Mouse (Mus musculus) cerebellum, adult 9-10 months (tissue): ENCODE results near the gene Tacr3.

Source experiments
- DNase-seq: peaks from one replicate; pipeline ENCODE4 v3.0.0; 2022

The Tacr3 gene

DNA sequence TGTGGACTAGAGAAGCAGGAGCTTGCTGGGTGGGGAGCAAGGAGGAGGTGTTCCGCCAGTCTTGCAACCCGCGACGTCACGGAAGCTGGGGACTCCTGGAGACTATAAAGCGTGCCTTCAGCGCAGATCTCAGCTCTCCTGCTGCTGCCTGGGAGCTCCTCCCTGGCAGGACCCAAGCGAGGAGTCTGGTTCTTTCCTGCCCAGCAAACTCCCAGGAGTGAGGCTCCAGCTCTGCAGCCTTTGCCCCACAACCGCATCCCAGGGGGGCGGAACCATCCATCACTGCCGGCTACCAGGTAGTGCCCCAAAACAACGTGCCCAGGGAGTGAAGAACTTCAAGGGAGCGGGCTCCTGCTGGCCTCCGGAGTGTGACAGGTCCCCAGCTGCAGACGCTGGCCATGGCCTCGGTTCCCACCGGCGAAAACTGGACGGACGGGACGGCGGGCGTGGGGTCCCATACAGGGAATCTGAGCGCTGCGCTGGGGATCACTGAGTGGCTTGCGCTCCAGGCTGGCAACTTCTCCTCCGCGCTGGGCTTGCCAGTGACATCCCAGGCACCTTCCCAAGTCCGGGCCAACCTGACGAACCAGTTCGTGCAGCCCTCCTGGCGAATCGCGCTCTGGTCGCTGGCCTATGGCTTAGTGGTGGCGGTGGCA, at the start of gene Tacr3:
Gene Tacr3 (plus strand): TSS at position 133 of the 656 bp plus-strand sequence.
- no peak for DNase-seq

DNA sequence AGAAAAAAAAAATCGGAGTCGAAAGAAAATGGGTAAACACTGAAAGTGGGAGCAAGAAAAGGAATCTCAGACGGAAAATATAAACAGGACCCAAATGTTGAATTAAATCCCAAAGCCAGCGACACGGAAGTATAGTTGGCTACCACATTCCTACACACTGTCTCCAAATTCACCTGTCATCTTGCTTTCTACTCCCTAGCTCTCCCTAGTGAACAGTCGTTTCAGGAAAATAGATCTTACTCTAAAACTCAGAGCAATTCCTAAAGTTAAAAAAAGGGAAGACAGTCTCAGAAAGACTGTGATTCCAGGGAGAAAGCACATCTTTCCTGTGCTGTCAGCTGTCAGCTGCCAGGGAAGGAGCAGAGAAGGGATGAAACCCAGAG, 324 bp upstream of the Tacr3 start:
- no peak for DNase-seq

DNA sequence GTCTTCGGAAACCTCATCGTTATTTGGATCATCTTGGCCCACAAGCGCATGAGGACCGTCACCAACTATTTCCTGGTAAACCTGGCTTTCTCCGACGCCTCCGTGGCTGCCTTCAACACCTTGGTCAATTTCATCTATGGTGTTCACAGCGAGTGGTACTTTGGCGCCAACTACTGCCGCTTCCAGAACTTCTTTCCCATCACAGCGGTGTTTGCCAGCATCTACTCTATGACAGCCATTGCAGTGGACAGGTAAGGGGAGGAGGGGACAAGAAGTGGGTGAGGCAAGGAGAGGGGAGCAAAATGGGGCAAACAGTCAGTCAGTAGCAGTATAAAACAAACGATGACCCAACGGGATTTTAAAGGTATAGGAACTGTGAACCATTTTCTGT, 719 bp downstream of the Tacr3 start:
- no peak for DNase-seq

DNA sequence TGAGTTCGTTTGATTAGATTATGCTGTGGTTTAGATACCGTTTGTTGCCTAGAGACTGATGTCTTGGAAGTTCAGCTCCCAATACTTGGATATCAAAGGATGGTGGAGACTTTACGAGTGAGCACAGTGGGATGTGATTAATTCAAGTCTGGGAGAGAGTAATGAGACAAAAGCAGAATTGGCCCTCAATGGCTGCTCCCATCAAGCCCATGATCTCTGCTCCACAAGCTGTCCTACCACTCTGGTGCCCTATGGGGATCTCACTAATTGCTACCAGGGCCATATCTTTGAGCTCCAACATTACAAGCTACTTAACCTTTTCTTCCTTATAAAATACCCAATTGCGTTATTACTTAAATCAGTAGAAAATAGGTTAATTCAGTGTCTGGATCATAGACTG, 22.5 kb downstream of the Tacr3 start:
- DNase-seq, result no peak

DNA sequence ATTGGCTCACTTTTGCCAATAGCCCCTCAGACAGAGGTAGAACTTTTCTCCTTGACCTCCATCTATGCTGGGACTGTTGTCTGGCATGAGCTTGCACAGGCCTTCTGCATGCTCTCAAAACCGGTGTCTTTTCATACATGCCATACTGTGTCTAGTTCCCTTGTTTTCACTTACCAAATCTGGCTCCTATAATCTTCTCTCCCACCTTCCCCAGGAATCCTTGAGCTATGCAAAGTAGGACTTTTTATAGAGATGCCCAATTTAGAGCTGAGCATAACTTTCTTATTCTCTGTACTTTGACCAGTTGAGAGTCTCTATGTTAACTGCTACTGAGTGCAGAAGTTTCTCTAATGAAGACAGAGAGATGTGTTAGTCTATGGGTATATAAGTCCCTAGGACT, 48.9 kb downstream of the Tacr3 start:
- DNase-seq, result no peak

DNA sequence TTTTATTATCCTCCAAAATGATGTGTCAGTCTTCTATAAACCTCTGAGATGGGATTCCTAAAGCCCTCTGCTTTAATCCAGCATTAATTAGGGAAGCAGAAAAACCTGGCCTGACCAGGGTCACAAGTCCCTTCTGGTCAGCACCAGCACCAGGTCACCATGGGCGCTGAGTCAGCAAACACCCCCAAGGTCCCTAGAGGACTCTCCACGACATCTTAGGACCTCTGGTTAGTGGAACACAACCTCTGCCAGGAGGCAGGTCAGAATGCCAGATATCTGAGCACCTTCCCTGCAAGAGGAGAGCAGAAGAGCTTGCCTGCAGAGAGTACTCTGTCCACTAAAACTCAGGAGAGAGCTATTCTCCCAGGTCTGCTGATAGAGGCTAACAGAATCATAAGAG, 67.0 kb downstream of the Tacr3 start:
- no peak for DNase-seq

DNA sequence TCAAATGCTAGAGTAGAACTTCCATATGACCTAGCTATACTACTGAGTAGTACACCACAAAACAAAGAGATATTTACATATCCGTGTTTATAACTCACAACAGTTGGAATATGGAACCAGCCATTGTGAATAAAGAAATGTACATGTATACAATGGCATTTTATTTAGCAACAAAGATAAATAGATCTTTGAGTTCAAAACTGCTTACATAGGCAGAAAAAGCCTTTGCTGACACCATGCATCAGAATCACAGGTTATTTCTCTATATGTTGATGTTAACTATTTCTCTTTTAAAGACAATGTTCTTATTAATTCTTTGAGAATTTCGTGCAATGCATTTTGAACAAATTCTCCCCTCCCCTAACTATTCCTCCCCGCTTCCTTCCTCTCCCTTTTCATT, 80.1 kb downstream of the Tacr3 start:
- no peak for DNase-seq

DNA sequence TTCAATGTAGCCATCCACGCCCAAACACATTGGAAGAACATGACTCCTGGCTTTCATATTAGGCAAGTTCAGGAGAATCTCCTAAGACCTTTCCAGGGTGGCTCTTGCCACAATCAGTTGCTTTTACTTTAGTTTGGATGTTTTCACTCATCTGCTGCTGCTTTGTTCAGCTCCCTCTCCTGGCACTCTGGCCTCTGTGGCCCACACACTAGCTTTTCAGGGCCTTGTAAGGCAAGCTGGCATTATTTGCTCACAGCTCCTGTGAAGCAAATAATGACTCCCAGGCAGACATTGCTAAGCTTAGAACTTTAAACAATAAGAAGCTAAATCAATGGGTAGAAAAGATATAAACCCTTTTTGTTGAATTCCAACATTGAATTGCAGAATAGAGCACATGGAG, 105.9 kb downstream of the Tacr3 start:
- DNase-seq, result no peak

DNA sequence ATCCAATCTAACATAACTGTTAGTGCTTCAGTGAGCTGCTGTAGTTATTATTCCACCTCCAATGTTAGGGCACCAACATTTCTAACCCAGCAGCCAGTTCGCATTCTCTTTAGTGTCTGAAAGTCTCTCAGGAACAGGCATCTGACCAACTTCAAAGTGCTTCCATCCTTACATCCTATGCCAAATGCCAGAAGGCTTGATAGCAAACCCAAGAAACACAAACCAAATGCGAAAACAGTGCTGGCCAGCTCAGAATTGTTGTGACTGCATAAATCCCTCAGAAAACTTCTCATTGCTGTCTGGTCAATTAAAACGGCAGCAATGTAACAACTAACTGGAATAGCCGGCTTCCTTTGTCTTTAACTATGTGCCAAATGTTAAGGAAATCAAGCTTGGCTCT, 106.7 kb downstream of the Tacr3 start:
- DNase-seq, result no peak

DNA sequence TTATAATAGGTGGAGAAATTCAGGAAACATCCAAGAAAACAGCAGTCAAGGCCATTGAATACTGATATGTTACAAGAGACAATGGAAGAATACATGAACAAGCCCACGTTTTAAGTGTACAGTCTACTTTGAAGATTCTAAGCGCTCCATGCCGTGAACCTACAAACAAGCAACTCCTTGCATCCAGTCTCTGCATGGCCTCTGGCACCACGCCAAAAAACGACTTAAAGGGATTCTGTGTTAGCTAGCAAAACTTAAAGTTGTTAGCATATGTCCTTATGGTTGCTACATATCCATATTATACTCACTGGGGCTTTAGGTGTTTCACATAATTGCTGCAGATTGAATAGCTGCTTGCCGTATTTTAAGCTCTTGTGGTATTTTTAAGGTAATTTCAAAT, 134.7 kb downstream of the Tacr3 start:
- no peak for DNase-seq

DNA sequence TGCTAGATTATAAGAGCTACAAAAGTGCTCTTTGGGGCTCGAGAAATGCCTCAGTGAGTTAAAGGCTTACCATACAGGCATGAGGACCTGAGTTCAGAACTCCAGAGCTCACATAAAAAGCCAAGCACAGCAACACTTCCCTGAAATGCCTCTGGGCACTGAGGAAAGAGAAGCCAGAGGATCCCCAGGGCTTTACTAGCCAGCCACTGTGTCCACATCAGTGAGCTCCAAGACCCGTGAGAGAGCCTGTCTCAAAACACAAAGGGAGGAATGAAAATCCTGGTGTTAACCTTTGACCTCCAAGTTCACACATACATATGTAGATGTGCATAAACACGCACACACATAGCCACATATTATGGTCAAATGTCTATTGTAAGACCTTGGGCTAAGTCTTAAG, 150.1 kb downstream of the Tacr3 start:
- DNase-seq, result no peak

DNA sequence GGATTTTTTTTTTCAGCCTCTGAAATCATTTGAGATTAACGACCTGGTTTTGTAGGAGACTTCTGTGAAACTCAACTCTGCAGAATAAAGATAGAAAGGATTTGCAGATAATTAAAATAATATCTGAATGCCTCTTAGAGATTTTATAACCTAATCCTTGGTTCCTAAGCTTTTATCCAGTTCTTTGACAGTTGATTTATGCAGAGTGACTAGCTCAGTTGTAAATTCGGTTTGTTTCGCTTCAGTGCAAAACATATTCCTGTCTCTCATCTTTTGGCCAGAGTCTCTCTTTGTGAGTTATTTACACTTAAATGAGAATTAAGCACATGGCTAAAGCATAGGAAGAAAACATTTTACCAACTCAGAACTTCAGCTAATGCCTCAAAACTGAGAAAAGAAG, 151.3 kb downstream of the Tacr3 start:
- DNase-seq, result no peak
